Mouse (Mus musculus): Measurements from ENCODE around the gene Gm37240.

DNA sequence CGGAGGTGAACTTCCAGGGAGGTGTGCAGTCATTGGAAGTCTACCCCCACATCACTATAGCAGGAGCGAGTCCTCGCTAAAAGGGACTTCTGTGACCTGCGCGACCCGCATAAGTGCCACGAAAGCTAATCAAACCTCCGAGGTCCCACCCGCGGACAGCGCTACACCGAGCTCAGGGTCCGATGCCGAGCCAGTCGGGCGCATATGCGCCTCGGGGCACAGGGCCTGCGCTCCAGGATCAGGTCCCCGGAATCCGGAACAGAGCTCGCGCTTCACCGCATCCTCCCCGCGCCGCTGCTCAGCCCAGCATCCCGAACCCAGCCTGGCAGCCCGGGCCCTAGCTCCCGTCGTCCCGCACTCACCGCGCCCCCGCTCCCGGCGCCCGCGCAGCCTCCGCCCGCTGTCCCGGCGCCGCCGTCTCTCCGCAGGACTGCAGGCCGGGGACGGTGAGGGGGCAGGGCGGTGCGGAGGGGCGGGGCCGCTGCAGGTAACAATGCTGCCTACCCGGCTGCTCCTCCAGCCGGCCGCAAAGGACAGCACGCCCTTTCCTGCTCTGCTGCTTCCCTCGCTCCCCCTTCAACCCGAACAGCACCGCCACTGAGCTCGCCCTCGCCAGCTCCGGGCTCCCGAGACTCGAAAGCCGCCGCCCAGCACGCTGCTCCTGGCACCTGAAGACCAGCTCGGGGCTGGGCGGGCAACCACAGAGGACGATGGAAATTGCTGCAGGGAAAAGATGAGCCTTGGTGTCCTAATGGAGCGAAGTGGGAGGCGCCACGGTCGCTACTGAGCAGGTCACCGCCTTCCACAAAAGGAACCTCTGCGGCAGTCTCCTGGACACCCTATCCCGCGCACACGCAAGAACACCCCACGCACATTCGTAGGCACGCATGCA lies 1407.1 kb downstream of the Gm37240 start, which contains the start of gene Fhdc1:
- no peak for TF ChIP-seq CTCF (IDR thresholded peaks at IDR 0.05; ENCODE audit: low read depth, low read length)
- TF ChIP-seq POLR2A (IDR thresholded peaks at IDR 0.05; ENCODE audit: borderline replicate concordance, low read depth, low read length), result no peak

Data from bone marrow macrophage, adult 2 months (primary cell).